14 mouse cellular contexts compared by ENCODE assay signal in the genomic region with DNA sequence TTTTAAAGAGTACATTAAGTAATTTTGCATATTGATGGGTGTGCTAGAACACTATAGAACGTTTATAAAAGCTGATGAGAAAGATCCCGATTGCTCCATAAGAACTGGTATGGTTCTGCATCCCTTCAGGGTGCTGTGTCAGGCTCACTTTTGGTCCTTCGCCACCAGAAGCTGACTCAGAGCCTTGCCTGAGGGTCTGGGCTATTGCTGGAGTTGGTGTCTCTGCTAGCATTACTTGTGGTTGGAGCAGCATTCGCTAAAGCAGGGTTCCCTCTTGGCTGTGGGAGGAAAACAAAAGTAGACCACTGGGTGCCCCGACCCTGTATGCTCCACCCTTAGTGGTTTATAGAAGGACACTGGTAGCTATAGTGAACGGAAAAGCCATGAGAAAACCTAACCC.
"Had no signal": no experiment of that assay in that cellular context is flagged by ENCODE, and none has a peak within 500 bp of the region (broad histone marks: within the 10 kb centered on the region; RNA-seq: fewer than 3 reads in every experiment).

No protein-coding gene starts in this region.

- H3K4me3 ChIP-seq: neural tube, embryonic 15.5 days; stomach, embryonic 15.5 days had no signal

- DNase-seq: retina, postnatal 1 day; right cerebral cortex, adult 18-20 months; right cerebral cortex, postnatal 14 days; right cerebral cortex, postnatal 25 days; right cerebral cortex, postnatal 4 days; spleen, adult 18-20 months; thymus, adult 18-20 months; thymus, adult 2 months; thymus, postnatal 14 days; thymus, postnatal 25 days; thymus, postnatal 4 days had no signal

- H3K9me3 ChIP-seq: neural tube, embryonic 15.5 days; stomach, embryonic 15.5 days had no signal

- H3K27ac ChIP-seq: neural tube, embryonic 15.5 days; stomach, embryonic 15.5 days; stomach, postnatal 0 days had no signal

- H3K27me3 ChIP-seq: neural tube, embryonic 15.5 days; stomach, embryonic 15.5 days had no signal

- H3K4me1 ChIP-seq: stomach, embryonic 15.5 days had no signal

- H3K9ac ChIP-seq: neural tube, embryonic 15.5 days; stomach, embryonic 15.5 days had no signal

- H3K4me2 ChIP-seq: neural tube, embryonic 15.5 days; stomach, embryonic 15.5 days had no signal
